Mouse (Mus musculus): ENCODE data around the gene Gadd45a. TPM values are rescaled to one million over a fixed set of nuclear protein-coding genes. Genes with fewer than 3 reads are reported as not detected.

Gadd45a gene
- polyA plus RNA-seq, 1 experiment from 2014 or later, result 23.8 TPM

DNA sequence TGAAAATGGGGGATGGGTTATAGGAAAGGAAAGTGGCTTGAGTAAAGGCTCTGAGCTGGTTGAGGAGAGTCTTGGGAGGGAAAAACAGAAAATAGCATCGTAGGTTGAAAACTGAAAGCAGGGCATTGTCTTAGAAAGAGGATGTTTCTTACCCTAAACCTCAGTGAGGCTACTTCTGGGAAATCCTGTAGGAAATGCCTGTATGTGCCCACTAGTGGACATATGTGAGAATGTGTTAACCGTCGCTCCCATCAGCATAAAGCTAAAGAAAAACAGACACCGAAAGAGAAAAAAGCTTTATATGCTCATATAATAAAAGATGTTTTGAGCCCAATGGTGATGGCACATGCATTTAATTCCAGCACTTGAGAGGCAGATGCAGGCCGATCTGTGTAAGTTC lies 22.8 kb upstream of the Gadd45a start:
- no peak for DNase-seq (ENCODE audit: low spot score)
- no peak overlapping the region for H3K27ac ChIP-seq (replicated peaks)
- H3K27me3 ChIP-seq (replicated peaks; ENCODE audit: low read depth, poor library complexity, severe bottlenecking), result no peaks in the 10 kb centered on the region
- H3K9me3 ChIP-seq, result no peaks in the 10 kb centered on the region
- H3K4me1 ChIP-seq, result no peaks in the 10 kb centered on the region
- H3K36me3 ChIP-seq (replicated peaks), result no peaks in the 10 kb centered on the region
- H3K4me3 ChIP-seq, result no peak overlapping the region
- 81% methylated on average over 5 of the region's 5 CpGs for WGBS

DNA sequence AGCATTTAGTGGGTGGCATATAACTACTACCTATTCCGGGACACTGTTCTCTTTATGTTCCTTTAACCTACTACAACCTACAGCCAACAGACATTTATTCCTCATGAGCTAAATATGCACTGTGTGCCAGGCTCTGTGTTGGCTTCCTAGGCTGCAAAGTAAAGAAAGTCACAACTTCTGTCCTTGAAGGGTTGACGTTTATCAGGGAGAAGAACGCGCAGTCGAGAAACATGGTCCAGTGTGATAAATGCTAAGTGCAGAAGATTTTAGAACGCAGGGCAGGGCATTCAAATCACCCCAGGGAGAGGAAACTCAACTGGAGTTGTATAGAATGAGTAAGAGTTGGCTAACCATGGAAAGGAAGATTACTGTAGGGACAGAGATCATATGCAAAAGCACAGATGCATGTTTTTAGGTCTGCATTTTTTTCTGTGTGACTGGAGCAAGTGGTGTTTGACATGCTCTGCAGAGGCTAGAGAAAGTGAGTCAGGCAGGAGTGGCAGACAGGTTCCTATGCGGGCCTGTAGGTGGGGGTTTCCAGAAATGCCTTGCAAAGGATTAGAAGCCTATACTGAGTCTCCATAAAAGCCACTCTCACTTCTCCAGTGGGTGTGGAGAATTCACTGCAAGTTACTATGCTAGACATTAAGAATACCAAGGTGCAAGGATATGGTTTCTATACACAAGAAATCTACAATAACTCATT lies 20.9 kb upstream of the Gadd45a start:
- Histone ChIP-seq H3K9me3 (no peaks in the 10 kb centered on the region), H3K27ac (replicated peaks) (no peak overlapping the region), H3K27me3 (replicated peaks; ENCODE audit: low read depth, poor library complexity, severe bottlenecking) (no peaks in the 10 kb centered on the region), H3K4me1 (no peaks in the 10 kb centered on the region), H3K36me3 (replicated peaks) (no peaks in the 10 kb centered on the region), H3K4me3 (no peak overlapping the region)
- no peak for DNase-seq (ENCODE audit: low spot score)
- 90% methylated on average over 7 of the region's 7 CpGs for WGBS

DNA sequence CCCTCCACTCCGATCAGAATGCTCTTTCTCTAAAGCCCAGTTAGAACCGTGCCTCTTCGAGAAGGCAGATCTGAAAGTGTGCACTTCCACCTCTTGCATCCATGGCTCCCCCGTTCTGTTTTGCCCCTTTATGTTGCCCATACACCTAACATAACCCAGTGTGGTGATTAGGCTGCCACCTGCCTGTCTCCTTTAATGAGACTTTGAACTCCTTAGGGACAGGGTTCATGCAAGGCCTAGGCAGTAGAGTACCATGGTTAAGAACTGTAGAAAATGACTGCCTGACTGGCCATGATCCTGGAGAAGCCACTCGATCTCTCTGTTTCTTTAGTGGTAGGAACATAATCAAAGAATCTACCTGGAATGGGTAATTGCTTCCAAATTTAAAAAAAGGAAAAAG lies 20.3 kb upstream of the Gadd45a start:
- no peak overlapping the region for H3K4me3 ChIP-seq
- WGBS, result 88% methylated on average over 5 of the region's 5 CpGs
- no peak for DNase-seq (ENCODE audit: low spot score)
- no peaks in the 10 kb centered on the region for H3K9me3 ChIP-seq
- no peaks in the 10 kb centered on the region for H3K4me1 ChIP-seq
- no peak overlapping the region for H3K27ac ChIP-seq (replicated peaks)
- H3K36me3 ChIP-seq (replicated peaks), result no peaks in the 10 kb centered on the region
- H3K27me3 ChIP-seq (replicated peaks; ENCODE audit: low read depth, poor library complexity, severe bottlenecking), result no peaks in the 10 kb centered on the region

DNA sequence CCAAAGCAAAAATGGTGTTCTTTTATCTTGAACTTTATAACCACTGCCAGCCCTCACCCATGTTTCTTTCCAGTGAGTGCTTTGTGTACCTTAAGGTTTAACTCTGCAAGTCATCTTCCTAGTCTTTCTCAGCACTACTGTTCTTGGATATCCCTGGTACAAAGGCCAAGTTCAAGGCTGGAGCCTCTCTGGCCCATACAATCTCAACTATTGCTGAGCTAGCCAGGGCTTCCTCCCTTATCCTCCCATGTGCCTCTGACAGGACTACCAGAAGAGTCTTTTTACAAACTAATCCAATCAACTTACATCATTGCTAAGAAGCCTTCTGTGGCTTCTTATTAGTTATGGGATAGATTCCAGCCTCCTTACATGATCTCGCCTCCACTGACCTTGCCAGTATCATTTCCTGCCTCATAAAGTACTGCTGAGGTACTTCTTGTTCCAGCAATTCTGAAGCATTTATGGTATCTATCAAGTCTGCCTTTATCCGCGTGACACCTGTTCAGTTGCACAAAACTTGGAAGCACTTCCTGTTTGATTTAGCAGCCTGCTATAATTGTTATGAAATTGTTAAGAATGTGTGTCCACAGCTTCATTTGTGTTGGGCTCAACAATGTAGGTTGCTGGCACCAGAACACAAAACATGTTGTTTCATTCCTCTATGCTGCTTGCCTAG lies 19.8 kb upstream of the Gadd45a start:
- Histone ChIP-seq H3K36me3 (replicated peaks) (no peaks in the 10 kb centered on the region), H3K4me3 (no peak overlapping the region), H3K4me1 (no peaks in the 10 kb centered on the region), H3K27me3 (replicated peaks; ENCODE audit: low read depth, poor library complexity, severe bottlenecking) (no peaks in the 10 kb centered on the region), H3K9me3 (no peaks in the 10 kb centered on the region), H3K27ac (replicated peaks) (no peak overlapping the region)
- no peak for DNase-seq (ENCODE audit: low spot score)
- 77% methylated on average over 3 of the region's 3 CpGs for WGBS

DNA sequence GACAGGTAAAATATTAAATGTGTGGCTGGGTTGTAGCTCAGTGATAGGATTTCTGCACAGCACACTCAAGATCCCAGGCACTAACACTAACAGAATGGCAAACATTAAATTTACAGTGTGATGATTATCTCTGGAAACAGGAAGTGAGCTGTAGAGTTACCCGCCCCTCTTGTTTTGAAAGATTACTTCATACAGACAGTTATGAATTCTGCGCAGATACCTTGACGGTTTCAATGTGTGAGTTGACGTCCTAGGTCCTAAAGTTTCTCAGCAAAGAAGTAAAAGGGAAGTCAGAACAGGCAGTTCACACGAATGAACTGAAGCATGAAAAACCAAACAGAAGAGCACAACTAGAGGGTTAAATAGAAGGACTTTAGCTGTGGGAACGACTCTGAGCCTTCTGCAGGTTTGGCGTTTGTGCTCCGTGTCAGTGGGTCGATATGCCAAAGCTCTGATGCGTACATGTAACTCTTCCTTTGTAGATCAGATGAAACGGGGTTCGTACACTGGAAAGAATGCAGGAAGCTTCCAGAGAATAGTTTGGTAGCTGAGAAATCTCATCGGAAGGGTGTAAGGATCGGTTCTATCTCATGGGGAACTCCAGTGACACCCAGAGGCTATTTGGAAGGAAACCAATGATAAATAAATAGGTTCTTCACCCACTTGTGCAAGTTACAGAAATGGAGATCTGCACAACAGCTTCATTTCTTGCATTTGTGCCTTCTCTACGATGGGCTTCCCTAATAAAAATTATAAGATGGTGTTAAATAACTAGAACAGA lies 19.0 kb upstream of the Gadd45a start:
- 83% methylated on average over 15 of the region's 15 CpGs for WGBS
- H3K9me3 ChIP-seq, result no peaks in the 10 kb centered on the region
- no peaks in the 10 kb centered on the region for H3K4me1 ChIP-seq
- H3K36me3 ChIP-seq (replicated peaks), result no peaks in the 10 kb centered on the region
- DNase-seq (ENCODE audit: low spot score), result no peak
- H3K4me3 ChIP-seq, result no peak overlapping the region
- no peaks in the 10 kb centered on the region for H3K27me3 ChIP-seq (replicated peaks; ENCODE audit: low read depth, poor library complexity, severe bottlenecking)
- no peak overlapping the region for H3K27ac ChIP-seq (replicated peaks)

DNA sequence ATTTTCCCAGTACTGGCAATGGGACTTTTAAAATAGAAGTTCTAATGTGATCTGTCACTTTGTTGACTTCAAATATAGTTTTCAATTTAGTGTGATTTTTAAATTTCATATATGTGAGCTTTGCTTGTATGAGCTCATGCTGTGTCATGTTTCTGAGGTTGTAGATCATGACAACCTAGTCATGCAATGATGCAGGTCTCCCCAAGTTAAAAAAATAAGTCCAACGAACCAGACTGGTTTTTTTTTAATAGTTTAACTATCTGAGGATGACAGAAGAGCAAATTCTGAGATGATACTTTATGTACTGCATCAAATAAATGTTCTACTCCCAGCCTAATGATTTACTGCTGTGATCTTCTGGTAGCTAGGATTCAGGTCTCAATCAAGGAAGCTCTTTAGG lies 12.8 kb upstream of the Gadd45a start:
- Histone ChIP-seq H3K4me1 (peaks cover 12% of the 10 kb centered on the region), H3K27ac (replicated peaks) (no peak overlapping the region), H3K9me3 (no peaks in the 10 kb centered on the region), H3K27me3 (replicated peaks; ENCODE audit: low read depth, poor library complexity, severe bottlenecking) (no peaks in the 10 kb centered on the region), H3K36me3 (replicated peaks) (no peaks in the 10 kb centered on the region), H3K4me3 (no peak overlapping the region)
- 74% methylated on average over 1 of the region's 1 CpGs for WGBS
- no peak for DNase-seq (ENCODE audit: low spot score)

DNA sequence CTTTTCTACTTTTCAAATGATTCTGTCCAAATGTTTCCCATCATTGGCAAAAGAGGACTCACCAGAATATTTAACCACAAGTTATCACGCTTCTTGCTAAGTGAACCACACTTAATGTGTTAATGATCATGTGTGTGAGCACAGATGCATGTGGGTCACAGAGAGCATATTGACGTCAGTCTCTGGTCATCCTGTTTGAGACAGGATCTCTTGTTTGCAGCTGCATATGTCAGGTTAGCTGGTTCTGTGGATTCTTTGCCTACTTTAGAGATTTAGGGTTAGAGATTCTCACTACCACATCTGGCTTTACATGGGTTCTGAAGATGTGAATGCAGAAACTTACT lies 12.4 kb upstream of the Gadd45a start:
- WGBS, result 47% methylated on average over 2 of the region's 2 CpGs
- no peaks in the 10 kb centered on the region for H3K27me3 ChIP-seq (replicated peaks; ENCODE audit: low read depth, poor library complexity, severe bottlenecking)

DNA sequence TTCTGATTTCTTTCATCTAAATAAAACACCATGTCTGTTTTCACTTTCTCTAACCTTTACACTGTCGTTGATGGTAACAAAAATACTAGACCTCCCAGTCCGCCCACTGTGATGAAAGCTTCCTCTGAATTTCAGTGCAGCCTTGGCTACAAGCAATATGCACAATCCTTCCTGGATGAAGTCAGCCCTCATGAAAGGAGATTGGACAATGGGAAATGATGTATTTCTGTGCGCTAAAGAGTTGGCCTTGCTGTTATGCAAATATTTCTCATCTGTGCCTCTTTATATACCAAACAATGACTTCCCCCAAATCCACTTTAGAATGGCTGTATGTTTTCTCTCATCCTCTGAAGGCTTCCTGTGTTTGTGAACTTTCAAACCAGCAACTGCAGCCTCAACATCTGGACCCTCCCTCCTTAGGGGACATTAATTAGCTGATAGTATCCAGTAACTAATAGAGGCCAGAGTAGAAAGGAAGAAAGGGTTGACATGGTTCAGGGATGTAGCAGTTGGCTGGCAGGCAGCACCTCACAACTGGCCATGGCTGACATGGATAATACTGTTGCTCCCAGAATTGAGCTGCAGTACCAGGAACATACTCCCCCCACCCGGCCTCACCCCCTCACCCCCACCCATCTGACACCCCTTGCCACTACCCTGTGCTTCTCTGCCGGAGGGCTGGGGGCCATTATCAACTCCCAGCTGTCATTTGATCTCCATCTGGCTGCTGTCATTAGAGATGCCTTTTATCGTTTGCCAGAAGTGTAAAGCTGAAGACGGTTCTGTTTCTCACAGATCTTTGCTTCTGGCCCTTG lies 11.8 kb upstream of the Gadd45a start:
- peak; percentile 39 for DNase-seq (ENCODE audit: low spot score)
- no peaks in the 10 kb centered on the region for H3K9me3 ChIP-seq
- H3K27ac ChIP-seq (replicated peaks), result no peak overlapping the region

More for the DNA sequence above, 12.4 kb upstream of the Gadd45a start:
- no peak overlapping the region for H3K27ac ChIP-seq (replicated peaks)
- peaks cover 12% of the 10 kb centered on the region for H3K4me1 ChIP-seq
- no peaks in the 10 kb centered on the region for H3K36me3 ChIP-seq (replicated peaks)
- H3K9me3 ChIP-seq, result no peaks in the 10 kb centered on the region
- no peak overlapping the region for H3K4me3 ChIP-seq
- DNase-seq (ENCODE audit: low spot score), result no peak

DNA sequence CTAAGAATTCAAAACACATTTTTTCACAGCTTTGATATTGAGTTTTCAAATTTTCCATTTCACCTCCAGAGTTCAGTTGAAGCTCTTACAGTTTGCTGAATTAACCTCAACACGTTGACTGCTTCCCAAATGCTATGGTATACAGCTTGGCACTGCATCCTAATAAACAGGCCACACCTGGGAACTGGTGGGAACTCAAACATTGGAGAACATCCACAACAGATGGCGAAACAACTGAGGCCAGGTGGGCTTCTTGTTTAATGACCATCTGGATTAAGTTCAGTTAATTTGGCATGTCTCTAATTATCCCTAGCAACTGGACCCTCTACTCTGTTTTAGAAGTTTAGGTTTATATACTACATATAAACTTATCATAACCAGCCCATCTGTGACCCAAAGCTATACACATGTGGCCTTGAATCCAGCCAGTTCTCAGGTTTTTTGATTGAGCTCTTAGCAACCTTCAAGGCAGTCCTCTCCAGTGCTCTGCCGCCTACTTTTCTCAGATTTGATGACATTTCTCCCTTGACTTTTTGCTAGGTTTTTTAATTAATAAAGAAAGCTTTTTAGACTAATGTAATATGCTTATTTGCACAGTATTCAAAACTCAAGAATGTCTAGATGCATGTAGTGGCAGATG lies 10.9 kb upstream of the Gadd45a start:
- no peak for DNase-seq (ENCODE audit: low spot score)
- WGBS, result 71% methylated on average over 3 of the region's 3 CpGs
- H3K27ac ChIP-seq (replicated peaks), result no peak overlapping the region
- H3K4me1 ChIP-seq, result peaks cover 12% of the 10 kb centered on the region
- no peaks in the 10 kb centered on the region for H3K36me3 ChIP-seq (replicated peaks)
- H3K27me3 ChIP-seq (replicated peaks; ENCODE audit: low read depth, poor library complexity, severe bottlenecking), result no peaks in the 10 kb centered on the region
- no peak overlapping the region for H3K4me3 ChIP-seq
- H3K9me3 ChIP-seq, result no peaks in the 10 kb centered on the region

More for the DNA sequence above, 11.8 kb upstream of the Gadd45a start:
- H3K27me3 ChIP-seq (replicated peaks; ENCODE audit: low read depth, poor library complexity, severe bottlenecking), result no peaks in the 10 kb centered on the region
- no peaks in the 10 kb centered on the region for H3K36me3 ChIP-seq (replicated peaks)
- 38% methylated on average over 7 of the region's 7 CpGs for WGBS
- no peak overlapping the region for H3K4me3 ChIP-seq
- H3K4me1 ChIP-seq, result peaks cover 12% of the 10 kb centered on the region

DNA sequence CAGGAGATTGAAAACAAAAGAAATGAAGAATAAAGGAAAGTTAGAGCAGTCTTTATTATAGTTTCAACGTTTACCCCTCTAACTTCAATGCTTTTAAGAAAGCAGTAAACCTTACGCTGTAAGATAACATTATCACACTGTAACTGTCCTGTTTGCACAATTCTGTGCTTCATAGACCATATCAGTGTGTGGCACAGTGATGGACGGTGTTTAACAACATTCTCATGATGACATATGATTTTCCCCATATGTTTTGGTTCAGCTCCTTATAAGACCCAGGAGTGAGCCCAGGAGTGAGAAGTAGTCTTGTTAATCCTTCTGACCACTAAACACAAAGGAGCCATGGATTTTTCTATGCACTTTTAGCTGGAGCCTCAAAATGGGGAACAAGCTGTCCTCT lies 9.7 kb upstream of the Gadd45a start:
- no peaks in the 10 kb centered on the region for H3K36me3 ChIP-seq (replicated peaks)
- no peaks in the 10 kb centered on the region for H3K9me3 ChIP-seq
- peaks cover 12% of the 10 kb centered on the region for H3K4me1 ChIP-seq
- H3K27ac ChIP-seq (replicated peaks), result no peak overlapping the region
- no peak for DNase-seq (ENCODE audit: low spot score)
- H3K4me3 ChIP-seq, result no peak overlapping the region
- WGBS, result 86% methylated on average over 3 of the region's 3 CpGs
- no peaks in the 10 kb centered on the region for H3K27me3 ChIP-seq (replicated peaks; ENCODE audit: low read depth, poor library complexity, severe bottlenecking)

DNA sequence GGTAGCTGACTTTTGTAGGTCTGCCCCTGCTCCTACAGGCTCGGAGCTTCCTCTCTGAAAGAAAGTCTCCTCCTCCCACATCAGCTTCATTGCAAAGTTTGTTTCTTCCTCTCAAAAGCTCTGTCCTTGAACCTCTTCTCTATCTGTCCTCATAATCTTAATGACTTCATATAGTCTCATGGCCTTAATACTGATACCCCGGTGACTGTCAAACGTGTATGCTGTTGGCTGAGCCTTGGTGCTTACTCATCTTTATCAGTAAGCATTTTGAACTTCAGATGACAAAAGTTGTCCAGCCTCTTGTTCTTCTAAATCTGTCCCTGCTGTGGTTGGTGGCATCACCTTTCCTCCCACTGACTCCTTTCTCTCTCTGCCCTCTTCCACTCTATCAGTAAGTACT lies 8.2 kb upstream of the Gadd45a start:
- Histone ChIP-seq H3K4me3 (no peak overlapping the region), H3K27ac (replicated peaks) (no peak overlapping the region), H3K4me1 (peaks cover 12% of the 10 kb centered on the region), H3K27me3 (replicated peaks; ENCODE audit: low read depth, poor library complexity, severe bottlenecking) (no peaks in the 10 kb centered on the region), H3K36me3 (replicated peaks) (no peaks in the 10 kb centered on the region), H3K9me3 (no peaks in the 10 kb centered on the region)
- DNase-seq (ENCODE audit: low spot score), result no peak
- 85% methylated on average over 3 of the region's 3 CpGs for WGBS

DNA sequence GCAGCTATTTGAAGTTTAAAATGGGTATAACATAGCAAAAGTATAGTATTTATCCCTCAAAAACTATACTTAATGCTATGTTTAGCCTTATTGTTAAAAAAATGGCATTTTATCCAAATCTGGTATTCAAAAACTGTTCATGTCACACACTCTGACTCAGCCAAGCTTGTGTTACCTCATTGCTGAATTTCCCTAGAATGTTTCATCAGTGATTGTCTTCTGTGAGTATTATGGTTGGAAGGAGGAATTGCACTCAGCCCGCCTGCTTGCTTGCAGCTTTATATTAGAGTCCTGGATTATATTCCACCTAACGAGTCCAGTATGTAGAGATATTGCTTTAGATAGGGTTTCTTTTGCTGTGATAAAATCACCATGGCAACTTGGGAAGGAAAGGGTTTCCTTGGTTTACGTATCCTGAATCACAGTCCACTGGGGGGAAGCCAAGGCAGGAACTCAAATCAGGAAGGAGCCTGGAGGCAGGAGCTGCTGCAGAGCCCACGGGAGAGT lies 3.7 kb upstream of the Gadd45a start:
- H3K36me3 ChIP-seq (replicated peaks), result no peaks in the 10 kb centered on the region
- no peak for DNase-seq (ENCODE audit: low spot score)
- no peak overlapping the region for H3K4me3 ChIP-seq
- 47% methylated on average over 4 of the region's 4 CpGs for WGBS
- no peaks in the 10 kb centered on the region for H3K9me3 ChIP-seq
- no peaks in the 10 kb centered on the region for H3K27me3 ChIP-seq (replicated peaks; ENCODE audit: low read depth, poor library complexity, severe bottlenecking)
- H3K27ac ChIP-seq (replicated peaks), result no peak overlapping the region
- H3K4me1 ChIP-seq, result peaks cover 4% of the 10 kb centered on the region

Data from embryonic facial prominence, embryonic 10.5 days (tissue).